Mouse (Mus musculus) CD4-positive, CD25-positive, alpha-beta regulatory T cell, adult 4 months (primary cell): Measurements from ENCODE around the gene Zfp663. TPM values are rescaled to one million over a fixed set of nuclear protein-coding genes. Genes with fewer than 3 reads are reported as not detected.

Experiments
- ATAC-seq: one replicate; pipeline ENCODE4 v1.8.0; 2017
- polyA plus RNA-seq, 2 experiments: library from polyadenylated mRNA; unstranded; fragments of 100-300 nt; shearing (Covaris generic); gene quantifications; one replicate each; pipeline ENCODE4 v1.2.1; 2017

The Zfp663 gene
- polyA plus RNA-seq, 2 experiments from 2014 or later = not detected

DNA sequence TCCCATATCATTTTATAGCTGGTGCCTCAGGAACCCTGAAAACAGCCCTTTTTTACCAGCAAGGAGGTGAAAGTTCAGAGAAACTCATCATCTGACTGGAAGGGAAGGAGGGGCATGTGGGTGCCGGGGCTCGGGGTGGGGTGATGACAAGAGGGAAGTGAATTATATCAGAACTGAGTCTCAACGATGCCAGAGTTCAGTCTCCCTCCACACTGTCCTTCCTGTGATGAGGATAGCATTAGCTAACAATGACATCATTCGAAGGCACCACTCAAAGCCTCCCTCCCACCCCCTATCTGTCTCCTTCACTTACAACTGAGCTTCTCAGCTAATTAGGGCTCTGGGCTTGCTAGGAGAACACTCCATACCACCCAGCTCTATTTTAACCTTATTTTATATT, 49.0 kb downstream of the Zfp663 start:
- ATAC-seq = no peak

DNA sequence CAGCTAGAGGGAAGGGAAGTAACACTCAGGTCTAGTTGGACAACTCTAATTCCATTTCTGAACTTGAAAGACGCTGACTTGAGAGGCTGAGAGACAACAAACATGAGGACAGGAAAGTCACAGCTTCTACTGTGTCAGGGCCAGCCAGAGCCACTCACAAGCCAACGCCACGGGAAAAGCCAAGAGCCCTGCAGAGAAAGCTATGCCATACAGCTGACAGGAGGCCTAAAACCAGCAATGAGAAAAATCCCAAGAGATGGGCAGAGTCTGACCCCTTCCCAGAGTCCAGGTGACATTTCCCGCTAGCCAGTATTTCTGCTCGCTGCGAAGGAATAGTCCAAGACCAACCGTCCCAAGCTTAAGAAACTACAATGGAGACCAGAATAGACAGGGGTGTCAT, 49.6 kb downstream of the Zfp663 start:
- no peak for ATAC-seq

DNA sequence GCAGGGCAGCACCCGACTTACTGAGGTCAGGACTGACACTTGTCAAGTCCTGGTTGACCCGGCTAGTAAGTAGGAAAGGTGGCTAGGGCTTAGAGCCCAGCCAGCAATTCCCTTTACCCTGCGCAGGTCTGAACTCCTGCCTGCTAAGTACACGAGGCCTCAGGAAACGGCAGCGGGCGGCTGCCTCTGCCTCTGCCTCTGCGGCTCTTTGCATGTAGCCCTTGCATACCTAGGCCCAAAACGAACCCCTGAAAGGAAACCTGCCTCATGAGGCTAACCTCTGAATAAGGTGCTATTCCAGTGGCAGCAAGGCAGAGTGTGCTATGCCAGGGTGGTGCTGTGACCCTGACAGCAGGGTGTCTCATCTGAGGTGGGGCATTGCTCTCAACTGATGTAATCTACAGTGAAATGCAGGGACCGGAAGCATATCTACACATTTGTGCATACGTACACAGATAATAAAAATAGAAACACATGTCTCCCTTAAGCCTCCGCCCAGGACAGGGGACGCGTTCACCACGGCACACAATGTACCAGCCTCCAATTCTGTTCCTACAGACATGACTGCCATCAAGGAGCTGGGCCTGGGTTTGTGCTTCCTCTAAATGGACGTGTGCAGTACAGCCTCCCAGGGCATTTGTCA, 50.8 kb downstream of the Zfp663 start:
- no peak for ATAC-seq

DNA sequence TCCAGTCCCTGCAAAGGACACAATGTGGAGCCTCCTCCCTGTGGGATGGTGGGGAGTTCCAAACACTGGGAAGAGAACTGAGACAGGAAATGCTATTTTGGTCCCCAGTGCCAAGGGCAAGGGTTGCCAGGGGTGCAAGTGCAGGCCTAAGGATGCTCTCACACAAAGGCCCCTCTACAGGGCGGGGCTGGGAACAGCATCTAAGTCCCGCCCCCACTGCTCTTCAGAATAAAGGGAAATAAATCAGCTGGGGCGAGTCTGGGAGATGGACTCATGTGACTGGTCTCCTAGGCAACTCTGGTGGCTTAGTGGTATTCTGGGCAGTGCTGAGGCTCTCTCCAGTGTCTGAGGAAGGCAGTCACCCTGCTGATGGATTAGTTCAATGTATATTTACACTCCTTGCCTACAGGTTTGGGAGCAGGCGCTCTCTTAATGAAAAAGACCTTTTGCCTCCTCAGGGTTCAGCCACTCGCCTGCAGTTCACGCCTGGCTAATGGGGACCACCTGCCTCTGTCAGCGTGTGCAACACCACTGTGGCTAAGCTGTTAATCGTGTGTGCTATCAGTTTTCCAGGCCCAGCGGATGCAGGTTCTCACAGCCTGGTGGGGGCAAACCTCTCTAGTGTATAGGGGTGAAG, 51.6 kb downstream of the Zfp663 start:
- no peak for ATAC-seq

DNA sequence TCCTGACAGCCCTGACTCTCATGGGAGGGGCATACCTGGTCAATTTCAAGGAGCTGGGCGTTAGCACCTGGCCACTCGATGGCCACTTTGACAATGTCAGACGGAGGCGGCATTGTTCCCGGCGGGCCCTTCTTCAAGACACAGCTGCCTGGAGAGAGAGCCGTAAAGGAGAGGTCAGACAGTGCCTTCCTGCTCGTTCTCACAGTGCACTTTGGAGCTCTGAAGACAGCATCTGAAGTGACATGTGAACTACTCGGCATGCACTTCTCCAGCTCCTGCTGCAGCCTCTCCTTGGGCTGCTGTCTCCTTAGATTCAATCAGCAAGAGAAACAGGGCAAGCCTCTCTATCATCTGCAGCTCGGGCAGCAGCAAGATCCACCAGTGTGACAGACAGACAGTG, 52.3 kb downstream of the Zfp663 start:
- ATAC-seq = no peak

DNA sequence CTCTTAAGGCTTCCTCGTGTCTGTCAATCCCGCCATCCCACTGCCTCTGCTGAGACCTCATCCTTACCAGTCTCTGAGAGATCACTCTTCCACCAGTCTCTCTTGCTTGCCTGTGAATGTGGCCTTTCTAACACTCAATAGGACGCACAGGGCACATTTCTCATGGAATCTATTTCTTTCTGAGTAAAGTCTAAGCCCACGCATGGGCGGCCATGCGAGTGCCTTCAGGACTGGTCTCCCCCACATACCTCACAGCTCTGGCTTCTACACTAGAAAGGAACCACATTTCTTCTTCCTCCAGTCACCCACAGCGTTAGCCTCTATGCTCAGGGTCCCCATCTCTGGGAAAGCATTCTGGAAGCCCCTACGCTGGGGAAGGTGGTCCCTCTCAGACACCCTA, 54.3 kb downstream of the Zfp663 start:
- ATAC-seq = no peak

DNA sequence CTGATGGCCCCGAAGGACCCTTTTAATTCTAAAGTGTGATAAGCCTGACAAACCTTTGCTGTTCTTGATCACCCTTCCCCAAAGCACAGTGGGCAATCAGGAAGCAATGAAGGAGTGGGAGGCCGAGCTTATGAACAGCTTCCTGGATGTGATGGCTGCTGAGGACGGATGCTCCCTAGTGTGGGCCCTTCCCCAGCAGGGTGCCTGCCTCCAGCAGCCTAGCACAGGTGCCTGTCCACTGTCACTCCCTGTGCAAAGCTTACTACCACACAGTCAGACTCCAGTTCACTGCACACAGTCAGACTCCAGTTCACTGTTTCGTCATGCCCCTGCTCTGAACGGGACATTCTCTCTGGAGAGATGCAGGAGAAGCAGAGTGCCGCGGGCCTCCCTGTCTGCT, 56.1 kb downstream of the Zfp663 start:
- ATAC-seq = no peak

DNA sequence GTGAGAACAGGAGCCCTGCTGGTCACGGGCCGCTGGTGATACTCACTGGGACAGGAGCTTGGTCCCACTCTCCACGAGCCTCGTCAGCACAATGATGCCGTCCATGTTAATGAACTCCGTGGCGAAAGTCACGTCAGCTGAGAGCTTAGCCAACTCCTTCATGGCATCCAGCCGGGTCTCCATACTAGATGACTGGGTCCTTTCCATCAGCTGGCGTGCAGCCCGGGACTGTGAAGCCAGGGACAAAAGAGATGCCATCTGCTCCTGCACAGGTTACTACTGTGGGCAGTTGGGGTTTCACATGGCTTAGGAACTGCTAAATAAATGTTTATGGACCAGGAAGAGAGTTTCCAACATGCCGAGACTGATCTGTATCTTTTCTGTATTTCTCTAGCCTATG, 57.0 kb downstream of the Zfp663 start:
- no peak for ATAC-seq

DNA sequence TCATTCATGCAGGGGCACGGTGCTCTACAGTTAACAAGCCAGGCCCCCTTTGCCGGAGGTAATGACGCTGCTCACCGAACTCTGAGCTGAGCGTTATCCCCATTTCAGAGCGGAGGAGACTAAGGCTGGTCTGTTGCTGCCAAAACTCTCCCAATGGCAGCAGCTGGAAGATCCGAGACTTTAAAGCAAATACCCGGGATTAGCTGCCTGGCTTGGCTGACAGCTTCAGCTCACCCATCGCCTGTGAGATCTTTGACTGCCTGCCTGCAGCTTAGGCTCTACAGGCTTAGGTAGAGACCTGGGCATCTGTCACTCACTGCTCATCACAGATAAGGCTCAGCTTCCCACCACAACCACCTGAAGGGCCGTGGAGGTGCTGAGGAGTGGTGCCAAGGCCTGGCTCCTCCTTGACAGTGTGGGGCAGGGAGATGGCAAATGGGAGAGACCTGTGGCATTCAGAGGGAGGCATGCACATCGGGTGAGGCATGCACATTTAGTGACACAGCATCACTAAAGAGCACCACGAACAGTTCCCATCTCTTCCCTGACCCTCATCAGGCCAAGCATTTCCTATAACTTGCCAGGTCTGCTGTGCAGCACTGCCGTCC, 57.6 kb downstream of the Zfp663 start:
- ATAC-seq = no peak

DNA sequence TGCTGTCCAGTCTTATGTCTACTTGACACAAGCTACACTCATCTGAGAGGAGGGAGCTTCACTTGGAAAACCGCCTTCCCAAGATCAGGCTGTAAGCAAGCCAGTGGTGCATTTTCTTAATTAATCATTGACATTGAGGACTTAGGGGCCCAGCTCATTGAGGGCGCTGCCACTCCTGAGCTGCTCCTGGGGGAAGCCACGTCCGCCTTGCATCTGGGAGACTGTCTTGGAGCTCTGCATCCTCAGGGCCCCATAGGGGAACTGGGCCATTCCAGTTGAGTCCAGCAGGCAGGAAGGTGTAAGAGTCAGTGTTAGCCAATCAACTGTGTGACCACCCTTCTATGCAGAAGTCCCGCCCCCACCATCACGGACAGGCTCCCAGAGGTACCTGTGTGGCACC, 60.7 kb downstream of the Zfp663 start:
- no peak for ATAC-seq

DNA sequence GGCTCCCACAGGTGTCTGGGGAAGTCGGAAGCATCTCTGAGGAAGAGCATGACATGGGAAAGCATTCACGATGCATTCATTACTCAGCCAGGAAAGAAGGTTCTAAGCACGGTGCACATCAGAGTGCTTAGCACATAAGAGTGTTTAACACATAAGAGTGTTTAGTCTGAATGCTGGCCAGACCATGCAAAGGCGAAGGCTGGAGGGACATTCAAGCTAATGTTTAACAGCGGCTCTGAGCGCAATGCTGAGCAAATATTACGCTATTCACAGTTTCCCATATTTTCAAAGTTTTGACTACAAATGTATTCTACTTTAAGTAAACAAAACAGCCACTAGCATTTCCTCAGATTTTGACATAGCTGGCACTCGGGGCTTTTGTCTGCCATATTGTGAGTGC, 63.1 kb downstream of the Zfp663 start:
- no peak for ATAC-seq

DNA sequence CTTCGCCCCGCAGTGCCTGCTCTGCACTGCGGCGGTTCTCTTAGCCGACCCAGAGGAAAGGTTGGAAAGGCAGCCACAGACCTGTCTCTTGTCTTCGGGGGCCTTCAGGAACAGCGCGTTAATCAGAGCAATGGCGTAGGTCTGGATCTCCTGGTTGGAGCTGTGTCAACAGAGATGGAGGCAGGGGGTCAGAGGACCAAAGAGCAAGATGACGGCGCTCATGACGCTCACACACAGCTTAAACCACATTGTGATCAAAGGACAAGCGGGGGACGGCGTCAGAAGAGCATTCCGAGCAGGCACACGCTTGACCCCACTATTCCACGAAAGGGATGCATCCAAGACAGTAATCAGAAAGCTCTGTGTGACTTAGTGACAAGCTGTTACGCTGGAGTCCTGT, 63.7 kb downstream of the Zfp663 start:
- ATAC-seq = no peak

DNA sequence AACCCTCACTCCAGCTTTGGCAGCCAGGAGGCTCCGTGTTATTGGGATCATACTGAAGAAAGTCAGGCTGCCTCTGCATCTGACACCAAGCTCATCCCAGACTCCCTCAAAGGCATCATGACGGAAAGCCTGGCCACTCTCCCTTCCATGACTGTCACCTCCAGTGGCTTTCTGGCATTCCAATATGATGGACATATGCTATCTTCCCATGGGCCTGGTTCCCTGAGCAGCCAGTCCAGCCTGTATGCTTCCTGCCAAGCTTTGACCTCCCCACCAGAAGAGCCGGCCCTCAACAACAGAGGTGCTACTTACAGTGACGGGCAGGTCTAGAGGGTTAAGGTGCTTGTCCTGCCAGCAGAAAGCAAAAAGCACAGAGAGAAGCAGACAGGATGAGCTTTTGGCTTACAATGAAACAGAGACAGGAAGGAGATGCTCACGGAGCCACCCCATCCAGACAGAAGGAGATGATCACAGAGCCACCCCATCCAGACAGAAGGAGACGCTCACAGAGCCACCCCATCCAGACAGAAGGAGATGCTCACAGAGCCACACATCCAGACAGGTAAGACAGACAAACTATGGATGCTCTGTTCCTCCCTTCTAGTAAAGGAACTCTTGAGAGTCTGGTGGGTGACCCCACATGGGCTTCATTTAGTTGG, 65.0 kb downstream of the Zfp663 start:
- ATAC-seq = no peak

DNA sequence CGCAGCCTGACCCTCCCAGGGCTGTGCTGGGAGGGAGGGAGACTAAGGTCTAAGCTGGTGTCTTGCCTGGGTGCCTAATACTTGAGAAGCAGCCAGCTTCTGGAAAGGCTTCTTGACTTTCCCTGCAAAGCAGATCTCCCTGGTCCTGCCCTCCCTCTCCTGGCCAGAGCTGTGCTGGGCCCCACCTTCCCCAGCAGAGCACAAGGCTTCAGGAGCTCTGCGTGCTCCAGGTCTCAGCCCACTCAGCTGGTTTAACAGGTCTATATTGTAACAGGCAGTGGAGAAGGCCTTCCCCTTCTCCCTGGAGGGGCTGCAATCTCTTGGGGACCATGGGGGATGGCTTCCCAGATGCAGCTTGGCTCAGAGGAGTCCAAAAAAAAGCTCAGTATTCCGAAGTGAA, 67.1 kb downstream of the Zfp663 start:
- no peak for ATAC-seq

Other genes with a start within 250 kb of the Zfp663 start
- not detected for gene Cdh22, start 133.9 kb downstream of the Zfp663 start, polyA plus RNA-seq
- 10 to 100 TPM; 39.2 to 59.8 TPM for gene Slc35c2, start 80.9 kb downstream of the Zfp663 start, polyA plus RNA-seq
- 10 to 100 TPM; 37.2 to 65.4 TPM for gene Elmo2, start 42.2 kb downstream of the Zfp663 start, polyA plus RNA-seq
- gene Zfp334, start 19.5 kb upstream of the Zfp663 start, polyA plus RNA-seq = not detected
- not detected for gene Ocstamp, start 31.7 kb upstream of the Zfp663 start, polyA plus RNA-seq
- gene Slc13a3, start 104.5 kb upstream of the Zfp663 start, polyA plus RNA-seq = under 1 TPM in 1 of 2 experiments, not detected in 1; 0.32 TPM
- gene Trp53rka, start 124.6 kb upstream of the Zfp663 start, polyA plus RNA-seq = 1 to 10 TPM; 4.1 to 4.7 TPM
- not detected for gene Slc2a10, start 135.1 kb upstream of the Zfp663 start, polyA plus RNA-seq
- 10 to 100 TPM; 11.9 to 18.9 TPM for gene Eya2, start 226.3 kb upstream of the Zfp663 start, polyA plus RNA-seq